Mouse (Mus musculus) A20 (cell line): ENCODE measurements around the gene Unk.
"Not testable (repeated sequence)": the region's sequence is repeated elsewhere in the genome, so short reads cannot be mapped to it uniquely, and the experiment has no call there.

Source experiments
- DNase-seq: peaks from one replicate; pipeline ENCODE4 v3.0.0-alpha.2; 2011; ENCODE audit warnings: low read depth, low spot score

Gene Unk

DNA sequence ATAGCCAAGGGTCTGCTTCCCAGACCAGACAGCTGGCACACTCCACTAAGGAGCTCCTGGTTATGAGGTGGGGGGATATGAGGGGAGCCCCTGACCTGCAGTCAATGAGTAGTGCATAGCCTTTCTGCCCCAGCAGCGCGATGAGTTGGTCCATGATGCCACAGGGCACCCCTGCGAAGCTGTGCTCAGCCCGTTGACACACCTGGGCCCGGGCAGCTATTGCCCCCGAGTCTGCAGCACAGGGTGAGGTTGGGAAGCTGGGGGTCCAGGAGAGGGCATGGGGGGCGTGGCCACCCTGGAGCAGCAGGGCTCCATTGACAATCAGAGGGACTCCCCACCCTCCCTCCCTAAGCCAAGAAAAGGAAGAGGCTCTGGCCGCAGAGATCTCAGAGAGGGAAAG lies 20.0 kb upstream of the Unk start:
- DNase-seq: no peak

DNA sequence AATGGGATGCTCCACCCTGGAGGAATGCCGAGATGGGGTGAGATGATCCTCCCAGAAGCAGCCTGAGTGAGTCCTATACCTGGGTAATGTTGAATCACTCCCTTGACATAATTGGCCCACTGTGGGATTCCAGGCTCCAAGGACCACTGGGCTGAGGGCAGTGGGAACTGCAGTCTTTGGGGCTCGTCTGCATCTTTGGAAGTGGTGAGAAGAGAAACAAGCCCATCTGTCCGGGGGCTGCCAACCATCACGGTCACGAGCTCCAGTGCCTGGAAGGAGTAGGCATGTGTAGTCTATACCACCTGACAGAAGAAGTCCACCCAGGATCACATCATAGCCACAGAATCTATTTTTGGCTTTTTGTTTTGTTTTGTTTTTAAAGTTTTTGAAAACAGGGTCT lies 19.2 kb upstream of the Unk start:
- no peak for DNase-seq

DNA sequence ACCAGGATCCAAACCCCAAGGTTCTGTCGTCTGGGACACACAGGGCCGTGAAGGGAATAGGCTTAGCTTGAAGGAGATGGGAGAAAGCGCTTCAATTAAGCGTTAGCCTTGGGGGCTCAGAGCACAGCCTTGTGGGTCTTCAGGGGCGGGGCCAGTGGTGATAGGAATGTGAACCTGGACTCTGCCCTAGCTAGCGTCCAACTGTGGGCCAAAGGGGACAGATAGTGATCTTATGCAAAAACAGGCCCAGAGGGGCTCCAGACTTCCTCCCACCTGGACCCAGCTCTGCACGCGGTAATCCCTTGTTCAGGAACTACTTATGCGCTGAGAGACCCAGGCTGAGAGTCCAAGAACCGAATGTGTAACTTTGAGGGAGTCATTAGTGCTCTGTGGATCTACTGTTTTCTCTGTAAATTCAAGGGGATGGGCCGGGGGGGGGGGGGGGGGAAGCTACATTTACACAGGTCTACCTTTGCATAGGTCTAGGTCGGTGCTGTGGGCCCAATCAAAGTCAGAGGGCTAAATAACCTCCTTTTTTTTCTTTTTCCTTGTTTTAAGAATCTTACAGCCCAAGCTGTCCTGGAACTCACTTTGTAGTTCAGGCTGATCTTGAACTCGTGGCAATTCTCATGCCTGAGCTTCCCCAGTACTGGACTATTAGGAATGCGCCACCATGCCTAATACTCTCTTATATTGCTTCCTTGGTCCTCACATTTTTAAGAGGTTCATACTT lies 18.4 kb upstream of the Unk start:
- DNase-seq: peak; percentile 71

DNA sequence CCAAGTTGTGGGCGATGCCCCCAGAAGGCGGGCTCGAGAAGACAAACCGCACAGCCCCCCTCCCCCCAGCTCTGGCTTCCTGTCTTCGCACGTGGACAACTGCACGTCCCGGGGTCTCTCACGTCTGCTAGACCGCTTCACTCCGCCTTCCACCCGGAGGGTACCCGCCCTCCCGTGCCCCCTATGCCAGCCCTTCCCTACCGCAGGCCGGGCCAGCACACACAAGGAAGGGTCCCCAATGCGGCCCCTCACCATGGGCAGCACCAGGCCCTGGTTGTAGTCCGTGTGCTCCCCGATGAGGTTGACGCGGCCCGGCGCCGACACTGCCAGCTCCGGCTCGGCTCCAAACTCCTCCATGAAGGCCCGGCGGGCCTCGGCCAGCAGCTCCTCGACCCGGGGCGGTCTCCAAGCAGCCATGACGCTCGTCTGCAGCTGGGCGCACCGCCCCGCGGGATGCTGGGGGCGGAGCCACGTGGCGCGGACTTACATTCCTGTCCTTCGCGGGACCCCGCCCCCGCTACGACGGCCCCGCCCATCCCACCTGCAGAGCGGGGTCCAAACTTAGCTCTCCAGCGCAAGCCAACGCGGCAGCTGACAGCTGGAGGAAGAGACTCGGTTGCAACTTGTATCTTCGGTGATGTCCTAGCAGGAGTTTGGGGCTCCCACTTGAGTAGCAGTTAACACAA lies 17.7 kb upstream of the Unk start, which contains the start of gene Galk1:
TSS of gene Galk1 (minus strand) at position 458 of the 686 bp plus-strand sequence.
- peak; percentile 99 for DNase-seq

DNA sequence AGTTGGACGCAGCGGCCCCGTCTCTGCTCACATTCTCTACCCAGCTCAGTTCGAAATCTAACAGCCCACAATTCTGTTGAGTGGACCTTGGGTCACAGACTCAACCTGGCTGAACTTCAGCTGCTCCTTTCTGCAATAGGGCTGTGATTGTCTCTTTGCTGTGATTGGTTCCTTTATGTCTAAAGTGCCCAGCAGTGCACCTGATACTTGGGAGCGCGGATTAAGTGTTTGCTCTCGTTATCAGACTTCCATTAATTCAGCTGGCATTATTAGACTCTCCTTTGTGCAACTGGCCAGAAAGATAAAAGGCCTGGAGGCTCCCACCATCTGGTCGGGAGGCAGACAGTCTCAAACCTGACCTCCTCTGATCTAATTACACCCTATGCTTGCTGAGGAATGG lies 15.3 kb upstream of the Unk start:
- DNase-seq: no peak

DNA sequence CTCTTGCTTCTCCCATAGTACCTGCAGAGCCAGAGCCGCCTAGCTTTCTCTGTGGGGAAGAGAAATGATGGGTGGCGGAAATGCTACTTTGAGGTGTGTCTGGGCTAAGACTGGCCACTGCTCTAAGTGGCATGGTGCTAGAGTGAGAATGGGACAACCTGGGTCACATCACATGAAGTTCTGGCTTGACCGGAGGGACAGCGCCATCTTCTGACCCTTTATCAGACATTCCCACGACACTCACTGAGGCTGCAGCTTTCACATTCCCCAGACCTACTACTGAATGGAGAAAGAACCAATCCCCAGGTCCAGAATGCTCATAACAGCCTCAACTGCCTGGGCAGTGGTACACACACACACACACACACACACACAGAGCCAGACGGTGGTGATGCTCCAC lies 12.0 kb upstream of the Unk start:
- DNase-seq: peak; percentile 77

DNA sequence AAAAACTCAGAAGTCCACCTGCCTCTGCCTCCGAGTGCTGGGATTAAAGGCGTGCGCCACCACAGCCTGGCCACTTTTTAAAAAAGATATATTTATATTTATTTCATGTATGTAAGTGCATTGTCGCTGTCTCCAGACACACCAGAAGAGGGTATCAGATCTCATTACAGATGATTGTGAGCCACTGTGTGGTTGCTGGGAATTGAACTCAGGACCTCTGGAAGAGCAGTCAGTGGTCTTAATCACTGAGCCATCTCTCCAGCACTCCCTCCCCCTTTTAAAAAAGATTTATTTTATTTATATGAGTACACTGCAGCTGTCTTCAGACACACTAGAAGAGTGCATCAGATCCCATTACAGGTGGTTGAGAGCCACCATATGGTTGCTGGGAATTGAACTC lies 11.3 kb upstream of the Unk start:
- not testable (repeated sequence) for DNase-seq

DNA sequence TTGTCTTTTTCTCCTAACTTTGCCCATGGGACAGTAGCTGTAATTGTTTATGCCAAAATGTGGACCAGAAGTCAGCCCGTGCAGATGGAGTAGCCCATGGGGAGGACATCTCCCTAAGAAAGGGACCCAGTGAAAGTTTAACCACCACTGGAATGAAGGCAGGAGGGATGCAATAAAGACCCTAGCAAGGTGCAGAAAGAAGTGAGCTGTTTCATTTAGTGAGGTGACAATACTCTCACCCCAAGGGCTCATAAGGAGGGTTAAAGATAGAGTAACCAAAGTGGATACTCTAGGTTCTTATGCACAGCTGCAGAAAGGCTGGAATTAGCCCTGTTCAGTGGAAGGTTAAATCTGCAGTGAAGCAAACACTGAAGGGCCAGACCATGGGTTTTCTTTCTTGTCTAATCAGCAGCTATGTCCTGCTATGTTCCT lies 10.7 kb upstream of the Unk start:
- DNase-seq: no peak

DNA sequence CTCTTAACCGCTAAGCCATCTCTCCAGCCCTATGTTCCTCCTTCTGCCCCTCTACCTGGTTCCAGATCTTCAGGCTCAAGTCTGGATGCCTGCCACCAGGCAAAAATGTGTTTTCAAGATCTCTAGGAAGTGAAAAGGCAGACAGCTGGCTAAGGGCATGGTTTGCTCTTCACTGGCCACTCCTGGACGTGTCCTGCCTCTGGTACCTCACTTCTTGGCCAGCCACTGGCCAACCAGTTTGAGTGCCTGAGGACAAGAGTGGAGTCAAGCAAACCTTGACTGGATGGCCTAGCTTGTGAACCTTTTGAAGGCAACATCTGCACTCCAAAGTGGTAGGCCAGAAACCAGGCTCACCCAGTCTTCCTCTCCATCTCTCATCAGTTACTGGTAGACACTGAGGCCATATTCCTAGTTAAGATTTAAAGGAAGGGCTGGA lies 10.1 kb upstream of the Unk start:
- DNase-seq: peak; percentile 55

DNA sequence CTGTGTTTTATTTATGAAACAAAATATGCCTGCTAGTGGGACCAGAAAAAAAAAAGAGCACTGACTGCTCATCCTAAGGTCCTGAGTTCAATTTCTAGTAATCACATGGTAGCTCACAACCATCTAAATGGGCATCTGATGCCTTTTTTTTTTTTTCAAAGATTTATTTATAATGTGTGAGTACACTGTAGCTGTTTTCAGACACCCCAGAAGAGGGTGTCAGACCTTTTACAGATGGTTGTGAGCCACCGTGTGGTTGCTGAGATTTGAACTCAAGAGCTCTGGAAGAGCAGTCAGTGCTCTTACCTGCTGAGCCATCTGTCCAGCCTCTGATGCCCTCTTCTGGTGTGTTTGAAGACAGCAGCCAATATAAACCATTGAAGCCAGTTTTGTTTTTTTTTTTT lies 9.6 kb upstream of the Unk start:
- peak; percentile 78 for DNase-seq

DNA sequence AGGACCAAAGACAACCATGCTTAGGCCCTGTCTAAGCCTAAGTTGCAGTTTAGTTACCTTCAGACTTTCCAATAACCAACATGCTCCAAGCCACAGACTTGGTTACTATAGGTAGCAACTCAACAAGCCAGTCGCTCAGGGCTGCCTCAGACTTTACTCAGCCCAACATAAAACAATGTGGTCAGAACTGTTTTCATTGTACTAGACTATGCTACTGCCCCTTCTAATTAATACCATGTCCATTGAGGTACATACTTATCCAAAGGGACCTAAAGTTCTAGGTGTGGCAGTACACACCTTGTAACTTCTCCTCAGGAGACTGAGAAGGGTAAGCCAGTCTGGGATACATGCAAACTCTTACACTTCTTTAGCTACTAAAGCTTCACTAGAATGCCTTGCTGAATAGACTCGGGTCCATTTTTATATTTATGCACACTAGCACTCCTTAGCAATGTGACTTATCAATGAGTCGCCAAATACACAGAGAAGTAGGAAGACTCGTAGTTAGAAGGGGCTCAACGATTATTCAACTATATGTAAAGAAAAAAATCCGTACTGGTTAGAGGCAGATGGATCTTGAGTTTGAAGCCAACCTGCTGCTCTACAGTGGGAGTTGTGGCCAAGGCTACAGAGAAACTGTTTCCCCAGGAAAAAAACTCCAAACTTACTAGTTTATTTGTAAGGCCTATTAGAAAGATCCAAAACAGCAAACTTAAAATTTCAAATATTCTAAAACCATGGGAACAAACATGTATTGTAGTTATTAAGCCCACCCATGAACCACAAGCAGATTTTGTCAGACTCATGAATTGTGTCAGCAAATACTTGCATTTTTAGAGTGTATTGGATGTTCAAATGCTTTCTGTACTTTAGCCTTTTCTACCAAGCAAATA lies 8.5 kb upstream of the Unk start:
- peak; percentile 48 for DNase-seq

DNA sequence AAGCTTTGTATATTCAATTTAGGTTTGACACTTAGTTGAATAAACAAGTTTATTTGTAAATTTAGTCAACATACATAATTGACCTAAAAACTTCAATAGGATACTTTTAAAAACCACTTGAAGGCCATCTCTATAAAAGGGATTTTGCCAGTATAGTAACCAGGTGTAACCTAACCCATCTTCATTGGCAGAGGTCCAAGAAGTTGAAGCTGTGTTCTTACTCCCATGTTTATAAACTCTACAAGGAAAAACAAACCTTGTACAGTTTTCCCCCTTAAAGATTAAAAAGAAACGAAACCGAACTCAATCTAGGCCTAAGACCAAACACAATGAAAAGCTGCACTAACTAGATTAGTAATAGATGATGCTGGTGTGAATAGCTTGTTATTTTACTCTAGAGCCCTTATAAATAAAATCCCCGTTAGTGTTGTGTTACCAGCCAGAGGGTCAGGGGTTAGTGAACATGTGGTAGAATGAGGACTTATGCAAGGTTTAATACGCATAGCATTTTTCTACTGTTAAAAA lies 7.8 kb upstream of the Unk start:
- DNase-seq: no peak

DNA sequence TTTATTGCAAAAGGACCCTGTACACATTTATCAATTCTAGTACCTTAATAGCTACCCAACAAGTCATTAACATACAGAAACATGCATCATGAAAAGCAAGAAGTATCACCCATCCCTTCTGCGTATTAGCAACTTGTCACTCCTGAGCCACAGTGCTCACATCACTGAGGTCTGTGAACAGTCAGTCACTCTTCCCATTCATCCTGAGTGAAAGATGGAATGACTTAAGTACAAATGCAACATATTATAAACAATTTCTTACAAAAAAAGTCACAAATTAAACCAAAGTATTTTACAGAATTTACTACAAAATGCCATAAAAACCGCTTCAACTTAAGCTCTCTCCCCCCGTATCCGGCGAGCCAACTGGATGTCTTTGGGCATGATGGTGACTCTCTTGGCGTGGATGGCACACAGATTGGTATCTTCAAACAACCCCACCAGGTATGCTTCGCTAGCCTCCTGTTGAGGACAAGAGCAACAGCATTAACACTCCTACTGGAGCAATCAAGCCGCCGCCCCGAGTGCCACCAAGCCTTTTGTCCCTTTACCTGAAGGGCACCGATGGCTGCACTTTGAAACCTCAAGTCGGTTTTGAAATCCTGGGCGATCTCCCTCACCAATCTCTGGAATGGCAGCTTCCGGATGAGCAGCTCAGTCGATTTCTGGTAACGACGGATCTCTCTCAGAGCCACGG lies 6.9 kb upstream of the Unk start:
- not testable (repeated sequence) for DNase-seq

DNA sequence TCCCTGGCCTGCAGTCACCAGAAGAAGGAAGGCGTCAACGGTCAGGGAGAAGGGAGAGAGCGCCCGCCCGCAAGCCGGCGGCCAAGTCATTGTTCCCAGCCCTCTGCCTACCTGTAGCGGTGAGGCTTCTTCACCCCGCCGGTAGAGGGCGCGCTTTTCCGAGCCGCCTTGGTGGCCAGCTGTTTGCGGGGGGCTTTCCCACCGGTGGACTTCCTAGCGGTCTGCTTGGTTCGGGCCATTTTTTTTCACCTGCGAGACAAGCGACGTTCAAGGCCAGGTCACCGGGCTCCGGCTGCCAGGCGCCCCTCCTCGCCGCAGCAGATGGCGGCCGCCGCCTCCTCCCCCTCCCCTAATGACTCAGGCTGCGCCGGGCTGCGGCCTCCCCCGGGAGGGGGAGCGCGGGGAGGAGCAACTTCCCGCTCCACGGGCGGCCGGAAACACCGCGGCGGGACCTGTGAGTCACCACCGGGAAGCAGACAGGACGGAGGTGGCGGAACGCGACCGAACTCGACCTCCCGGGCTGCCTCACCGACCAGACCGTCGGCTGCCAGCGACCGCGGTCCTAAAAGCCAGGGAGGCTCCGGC lies 6.3 kb upstream of the Unk start:
- DNase-seq: peak; percentile 84

DNA sequence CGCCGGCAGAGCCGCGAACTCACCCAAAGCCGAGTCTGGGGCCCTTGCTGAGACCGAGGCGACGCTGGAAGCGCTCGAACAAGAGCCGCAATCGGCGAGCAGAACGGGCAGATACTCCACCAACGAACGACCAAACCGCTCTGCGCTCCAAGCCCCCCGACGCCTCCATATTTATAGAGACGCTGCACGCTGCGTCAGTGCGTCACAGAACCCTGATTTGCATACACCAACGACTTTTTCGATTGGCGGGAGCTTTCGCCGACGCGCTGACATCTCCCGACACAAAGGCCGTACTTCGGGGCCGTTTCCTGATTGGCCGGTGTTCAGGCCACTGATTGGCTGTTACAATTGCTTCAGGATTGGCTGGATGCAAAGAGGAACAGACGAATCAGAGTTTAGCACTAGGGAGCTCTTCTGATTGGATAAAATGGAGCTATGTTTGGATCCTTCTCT lies 5.7 kb upstream of the Unk start:
- DNase-seq: peak; percentile 99

DNA sequence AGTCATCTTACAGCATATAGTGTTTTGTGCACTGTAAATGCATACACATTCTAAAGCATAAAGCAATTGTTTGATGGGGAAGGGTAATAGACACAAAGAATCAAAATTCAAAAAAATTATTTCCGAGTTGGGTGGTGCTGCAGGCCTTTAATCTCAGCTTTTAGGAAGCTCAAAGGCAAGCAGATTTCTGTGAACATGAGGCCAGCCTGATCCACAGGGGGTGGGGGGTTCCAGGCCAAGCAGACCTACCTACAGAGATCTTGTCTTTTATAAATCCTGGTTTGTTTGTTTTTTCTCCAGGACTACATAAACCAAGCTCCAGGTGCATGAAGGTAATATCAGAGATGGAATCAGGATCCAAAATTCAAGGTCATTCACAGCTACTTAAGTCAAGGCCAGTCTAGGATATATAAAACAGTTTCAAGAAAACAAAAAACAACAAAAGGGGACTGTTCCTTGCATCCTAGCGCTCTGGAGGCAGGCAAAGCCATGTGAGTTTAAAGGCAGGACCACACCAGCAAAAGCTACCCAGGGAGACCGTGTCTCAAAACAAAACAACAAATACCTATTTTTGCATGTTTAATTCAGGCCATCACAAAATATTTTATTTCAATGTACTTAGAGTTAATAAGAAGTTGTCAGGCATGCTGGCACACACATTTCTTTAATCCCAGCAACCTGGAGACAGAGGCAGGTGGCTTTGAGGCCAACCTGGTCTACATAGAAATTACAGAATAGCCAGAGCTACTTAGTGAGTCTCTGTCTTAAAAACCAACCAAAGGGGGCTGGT lies 4.9 kb upstream of the Unk start:
- peak; percentile 42 for DNase-seq

DNA sequence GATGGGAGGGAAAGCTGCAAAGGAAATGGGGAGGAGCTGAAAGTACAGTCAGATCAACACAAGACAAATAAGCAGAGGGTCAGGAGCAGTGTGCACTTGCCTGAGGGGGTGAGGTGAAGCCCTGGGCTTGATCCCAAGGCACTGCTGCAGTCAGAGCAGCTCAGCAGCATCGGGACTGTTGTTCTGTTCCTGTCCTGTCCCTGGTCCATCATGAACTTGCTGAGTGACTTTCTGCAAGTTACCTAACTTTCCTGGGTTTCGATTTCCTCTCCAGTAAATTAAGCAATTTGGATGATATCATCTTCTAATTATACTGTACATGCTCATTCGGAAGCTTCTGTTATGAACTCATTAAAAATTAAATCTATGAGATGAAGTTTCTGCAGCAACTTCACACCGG lies 2.4 kb upstream of the Unk start, which contains the start of gene H3f3b:
TSS of gene H3f3b (minus strand) at position 207 of the 400 bp plus-strand sequence.
- no peak for DNase-seq

DNA sequence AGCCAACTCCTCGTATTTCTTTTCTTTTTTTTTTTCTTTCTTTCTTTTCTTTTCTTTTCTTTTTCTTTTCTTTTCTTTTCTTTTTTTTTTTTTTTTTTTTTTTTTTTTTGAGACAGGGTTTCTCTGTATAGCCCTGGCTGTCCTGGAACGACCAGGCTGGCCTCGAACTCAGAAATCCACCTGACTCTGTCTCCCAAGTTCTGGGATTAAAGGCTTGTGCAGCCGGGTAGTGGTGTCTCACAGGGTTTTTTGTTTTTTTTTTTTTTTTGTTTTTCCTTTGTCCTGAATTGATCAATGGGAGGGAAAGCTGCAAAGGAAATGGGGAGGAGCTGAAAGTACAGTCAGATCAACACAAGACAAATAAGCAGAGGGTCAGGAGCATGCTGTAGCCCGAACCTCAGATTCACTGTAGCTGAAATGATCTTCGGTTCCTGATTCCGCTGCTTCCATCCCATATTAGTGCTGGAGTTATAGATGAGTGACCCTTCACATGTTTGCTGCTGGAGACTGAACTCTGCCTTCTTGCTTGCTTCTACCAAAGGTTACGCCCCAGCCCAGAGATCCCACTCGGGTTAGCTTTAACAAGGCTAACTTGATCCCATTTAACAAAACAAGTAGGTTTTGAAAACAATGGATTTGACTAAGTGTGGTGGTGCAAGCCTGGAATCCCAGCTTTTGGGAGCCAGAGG lies 1.8 kb upstream of the Unk start:
- no peak for DNase-seq
